Mouse (Mus musculus): ENCODE measurements around the gene Ceacam3. TPM values are rescaled to one million over a fixed set of nuclear protein-coding genes. Genes with fewer than 3 reads are reported as not detected.

Gene Ceacam3
- polyA plus RNA-seq, 1 experiment from 2014 or later, result not detected

Other genes starting within 250 kb of the Ceacam3 start
- gene Ptgir, start 243.8 kb upstream of the Ceacam3 start, polyA plus RNA-seq (2014; fragmentation: Nextera tagmentation; extraction: Ambion mirVana), result 0.67 and 1.4 TPM in 2 replicates
- gene Calm3, start 226.2 kb upstream of the Ceacam3 start, polyA plus RNA-seq (2014; fragmentation: Nextera tagmentation; extraction: Ambion mirVana), result 156 and 198 TPM in 2 replicates
- 2.5 and 5.5 TPM in 2 replicates for gene Pnmal2, start 205.6 kb upstream of the Ceacam3 start, polyA plus RNA-seq (2014; fragmentation: Nextera tagmentation; extraction: Ambion mirVana)
- 0.51 and 0.74 TPM in 2 replicates for gene Pnmal1, start 190.6 kb upstream of the Ceacam3 start, polyA plus RNA-seq (2014; fragmentation: Nextera tagmentation; extraction: Ambion mirVana)
- 0.29 and 0.47 TPM in 2 replicates for gene Gm42372, start 167.2 kb upstream of the Ceacam3 start, polyA plus RNA-seq (2014; fragmentation: Nextera tagmentation; extraction: Ambion mirVana)
- 17.5 and 21.4 TPM in 2 replicates for gene Ccdc8, start 157.6 kb upstream of the Ceacam3 start, polyA plus RNA-seq (2014; fragmentation: Nextera tagmentation; extraction: Ambion mirVana)
- gene Ppp5c, start 122.4 kb upstream of the Ceacam3 start, polyA plus RNA-seq (2014; fragmentation: Nextera tagmentation; extraction: Ambion mirVana), result 103 and 115 TPM in 2 replicates
- 14.2 and 19.7 TPM in 2 replicates for gene Hif3a, start 87.9 kb upstream of the Ceacam3 start, polyA plus RNA-seq (2014; fragmentation: Nextera tagmentation; extraction: Ambion mirVana)
- gene Psg16, start 76.2 kb upstream of the Ceacam3 start, polyA plus RNA-seq (2014; fragmentation: Nextera tagmentation; extraction: Ambion mirVana), result 0.06 and 0.23 TPM in 2 replicates
- not detected in 2 replicates for gene Psg29, start 53.2 kb downstream of the Ceacam3 start, polyA plus RNA-seq (2014; fragmentation: Nextera tagmentation; extraction: Ambion mirVana)